Mouse (Mus musculus) lung, embryonic 14.5 days (tissue): ENCODE measurements around the gene Rab42. TPM values are rescaled to one million over a fixed set of nuclear protein-coding genes. Genes with fewer than 3 reads are reported as not detected.

ENCODE experiments used
- ATAC-seq: fragments of 200-750 bp; cut with Nextera tagmentation; 2 replicates; pipeline ENCODE4 v1.8.0; 2017; ENCODE audit warnings: mild to moderate bottlenecking, moderate TSS enrichment, moderate library complexity; ENCODE audit not compliant: insufficient read depth
- DNase-seq: peaks from one replicate; pipeline ENCODE4 v3.0.0-alpha.2; 2015
- H3K27ac ChIP-seq: fragments of 300-500 bp; sonication (generic); 2 replicates; pipeline ENCODE4 v1.5.1; 2014; ENCODE audit warnings: low read depth, mild to moderate bottlenecking, moderate library complexity
- H3K27me3 ChIP-seq: fragments of 300-500 bp; sonication (generic); 2 replicates; pipeline ENCODE4 v1.6.1; 2014; ENCODE audit warnings: low read length, control low read depth; ENCODE audit not compliant: insufficient read depth
- H3K36me3 ChIP-seq: fragments of 300-500 bp; sonication (generic); 2 replicates; pipeline ENCODE4 v1.6.1; 2014; ENCODE audit warnings: control low read depth; ENCODE audit not compliant: insufficient read depth
- H3K4me1 ChIP-seq: fragments of 300-500 bp; sonication (generic); 2 replicates; pipeline ENCODE4 v1.6.1; 2014; ENCODE audit warnings: antibody characterized with exemption, control low read depth; ENCODE audit not compliant: insufficient read depth
- H3K4me2 ChIP-seq: fragments of 300-500 bp; sonication (generic); 2 replicates; pipeline ENCODE4 v1.6.1; 2014; ENCODE audit warnings: mild to moderate bottlenecking
- H3K4me3 ChIP-seq: fragments of 300-500 bp; sonication (generic); 2 replicates; pipeline ENCODE4 v1.5.1; 2014; ENCODE audit warnings: low read depth, low read length
- H3K9ac ChIP-seq: fragments of 300-500 bp; sonication (generic); 2 replicates; pipeline ENCODE4 v1.6.1; 2014
- H3K9me3 ChIP-seq: fragments of 300-500 bp; sonication (generic); 2 replicates; pipeline ENCODE4 v1.6.1; 2016; ENCODE audit warnings: low read depth, low read length, control low read depth
- CTCF ChIP-seq: IDR thresholded peaks from 2 replicates; pipeline ENCODE4 v1.5.1; 2016; ENCODE audit warnings: antibody characterized with exemption, low read depth
- WGBS: fragments of 180-500 bp; shearing (Covaris S2); extraction: QIAGEN DNeasy Blood & Tissue Kit; methylation state at CpG from one replicate; pipeline ENCODE4 v1.1.7; 2014; 5-methylcytosine and 5-hydroxymethylcytosine counted together
- polyA plus RNA-seq: library from polyadenylated mRNA; unstranded; fragments of >200 nt; fragmentation: Nextera tagmentation; extraction: Ambion mirVana; gene quantifications from 2 replicates; pipeline ENCODE4 v1.2.1, GENCODE M21; 2014

Rab42 gene
- polyA plus RNA-seq, 1 experiment from 2014 or later, result 1.9 TPM

DNA sequence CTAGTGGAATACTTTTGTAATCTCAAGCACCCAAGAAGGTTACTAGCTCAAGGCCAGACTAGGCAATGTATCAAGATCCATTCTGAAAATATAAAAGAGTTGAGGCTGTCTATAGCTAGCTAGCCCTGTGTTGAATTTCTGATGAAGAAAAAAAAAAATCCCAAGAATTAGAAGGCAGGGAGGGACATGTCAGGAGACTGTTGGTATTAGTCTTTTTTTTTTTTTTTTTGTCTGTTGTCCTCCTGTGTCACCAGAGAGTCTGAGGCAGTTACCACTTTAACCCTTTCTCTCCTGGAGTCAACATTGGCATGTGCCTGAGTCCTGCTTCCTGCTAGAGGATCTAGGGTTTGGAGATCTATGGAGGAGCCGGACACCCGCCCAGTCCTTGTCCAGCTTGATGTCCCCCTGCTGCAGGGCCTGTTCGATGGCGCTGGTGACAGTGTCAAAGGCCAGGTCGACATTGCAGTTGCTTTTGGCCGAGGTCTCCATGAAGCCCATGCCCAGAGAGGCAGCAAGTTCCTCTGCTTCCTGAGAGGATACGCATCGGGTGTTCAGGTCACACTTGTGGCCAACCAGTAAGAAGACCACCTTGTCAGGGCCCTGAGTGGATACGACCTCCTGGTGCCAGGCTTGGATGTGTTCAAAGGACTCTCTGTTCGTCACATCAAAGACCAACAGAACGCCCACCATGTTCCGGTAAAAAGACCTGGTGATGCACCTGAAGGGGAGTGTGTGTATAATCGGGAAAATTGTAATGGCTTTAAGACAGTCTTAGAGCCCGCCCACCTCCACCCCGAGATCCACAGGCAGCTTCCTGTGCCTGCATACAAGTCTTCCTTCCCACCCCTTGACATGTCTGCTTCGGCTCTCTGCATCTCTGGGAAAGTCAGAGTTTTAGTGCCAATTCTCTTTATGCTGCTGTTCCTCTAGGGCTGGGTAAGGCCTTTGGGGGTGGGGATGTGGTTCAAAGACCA lies 933 bp downstream of the Rab42 start:
- ATAC-seq, result peak; percentile 15; the same call in 1 of the 2 replicates
- peak overlapping the region; percentile 56 for H3K9ac ChIP-seq
- peak overlapping the region; percentile 60; the same call in 1 of the 2 replicates for H3K27ac ChIP-seq
- 58% methylated on average over 16 of the region's 16 CpGs for WGBS
- DNase-seq, result peak; percentile 20
- H3K4me3 ChIP-seq, result peak overlapping the region; percentile 45
- peaks cover 5% of the 10 kb centered on the region; the same call in 1 of the 2 replicates for H3K4me1 ChIP-seq
- no peaks in the 10 kb centered on the region for H3K36me3 ChIP-seq
- no peak for TF ChIP-seq CTCF
- no peaks in the 10 kb centered on the region for H3K27me3 ChIP-seq
- peak overlapping the region; percentile 76 for H3K4me2 ChIP-seq
- H3K9me3 ChIP-seq, result no peaks in the 10 kb centered on the region

DNA sequence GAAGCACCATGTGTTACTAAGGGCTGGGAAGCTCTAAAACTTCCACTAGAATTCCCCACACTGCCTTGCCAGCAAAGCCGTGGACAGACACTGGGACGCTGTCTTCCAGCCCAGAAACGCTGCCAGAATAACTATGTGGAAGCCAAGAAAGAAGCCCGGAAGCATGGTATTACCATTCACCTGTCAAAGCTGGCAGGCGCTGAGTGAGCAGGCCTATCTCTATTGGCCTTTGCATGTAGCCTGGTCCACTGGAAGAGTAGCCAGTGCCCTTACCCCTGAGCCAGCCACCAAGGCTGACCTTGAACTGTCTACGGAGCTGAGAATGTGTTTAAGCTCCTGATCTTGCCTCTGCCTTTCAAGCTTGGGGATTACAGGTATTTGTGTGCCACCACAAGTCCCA lies 1.7 kb downstream of the Rab42 start:
- Histone ChIP-seq H3K36me3 (no peaks in the 10 kb centered on the region), H3K4me2 (no peak overlapping the region), H3K9me3 (no peaks in the 10 kb centered on the region), H3K9ac (no peak overlapping the region), H3K4me1 (peaks cover 5% of the 10 kb centered on the region; the same call in 1 of the 2 replicates), H3K4me3 (no peak overlapping the region), H3K27ac (no peak overlapping the region), H3K27me3 (no peaks in the 10 kb centered on the region)
- no peak for TF ChIP-seq CTCF
- DNase-seq (no peak), ATAC-seq (no peak)
- 73% methylated on average over 6 of the region's 6 CpGs for WGBS

DNA sequence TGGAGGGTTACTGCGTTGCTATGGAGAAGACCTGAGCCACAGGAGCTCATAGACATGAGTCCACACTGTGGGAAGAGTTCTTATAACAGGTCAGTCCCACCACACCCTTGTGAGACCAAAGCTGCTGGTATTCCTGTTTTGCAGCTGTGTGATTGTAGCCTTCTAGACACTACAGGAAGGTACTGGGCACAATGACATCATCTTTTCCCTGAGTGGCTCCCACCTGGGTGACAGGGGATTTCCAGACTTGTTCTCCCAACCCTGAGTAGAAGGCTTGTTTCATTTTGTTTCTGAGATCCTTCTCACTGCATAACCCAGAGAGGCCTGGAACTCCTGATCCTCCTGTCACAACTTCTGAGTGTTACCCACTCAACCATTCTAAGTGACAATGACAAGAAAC lies 3.3 kb downstream of the Rab42 start:
- no peaks in the 10 kb centered on the region for H3K9me3 ChIP-seq
- ATAC-seq (no peak), DNase-seq (no peak)
- H3K4me3 ChIP-seq, result no peak overlapping the region
- H3K4me2 ChIP-seq, result no peak overlapping the region
- 74% methylated on average over 1 of the region's 1 CpGs for WGBS
- H3K27ac ChIP-seq, result no peak overlapping the region
- no peaks in the 10 kb centered on the region for H3K36me3 ChIP-seq
- peaks cover 5% of the 10 kb centered on the region; the same call in 1 of the 2 replicates for H3K4me1 ChIP-seq
- TF ChIP-seq CTCF, result no peak
- H3K27me3 ChIP-seq, result no peaks in the 10 kb centered on the region
- no peak overlapping the region for H3K9ac ChIP-seq

DNA sequence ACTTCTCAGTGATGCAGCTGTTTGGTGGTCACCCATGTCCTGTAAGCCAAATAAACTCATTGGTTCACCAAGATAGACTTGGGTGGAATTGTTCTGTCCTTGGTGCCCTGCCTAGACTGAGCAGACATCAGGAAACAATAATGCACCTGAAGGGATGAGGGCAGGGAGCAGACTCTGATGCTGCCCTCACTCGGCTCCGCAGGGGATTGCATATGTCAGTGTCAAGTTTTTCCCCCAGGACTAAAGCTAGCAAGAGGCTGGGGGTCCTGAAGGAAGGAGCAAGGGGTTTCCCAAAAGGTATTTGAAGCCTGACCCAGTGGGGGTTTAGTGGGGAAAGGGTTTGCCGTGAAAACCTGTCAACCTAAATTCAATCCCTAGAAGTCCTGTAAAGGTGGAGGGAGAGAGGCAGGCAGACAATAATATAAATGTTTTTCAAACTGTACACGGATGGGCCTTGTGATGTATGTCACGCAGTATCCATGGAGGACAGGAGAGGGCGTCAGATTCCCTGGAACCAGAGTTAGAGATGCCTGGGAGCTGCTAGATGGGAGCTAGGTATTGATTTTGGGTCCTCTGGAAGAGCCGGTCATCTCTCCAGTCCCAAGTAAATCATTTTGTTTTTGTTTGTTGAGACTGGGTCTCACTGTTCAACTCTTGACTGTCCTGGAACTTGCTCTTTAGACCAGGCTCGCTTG lies 7.3 kb downstream of the Rab42 start:
- no peaks in the 10 kb centered on the region for H3K4me1 ChIP-seq
- H3K9ac ChIP-seq, result no peak overlapping the region
- no peak for DNase-seq
- peak; percentile 9; the same call in 1 of the 2 replicates for TF ChIP-seq CTCF
- H3K36me3 ChIP-seq, result peaks cover 29% of the 10 kb centered on the region
- H3K4me2 ChIP-seq, result no peak overlapping the region
- no peak overlapping the region for H3K27ac ChIP-seq
- H3K4me3 ChIP-seq, result no peak overlapping the region
- H3K27me3 ChIP-seq, result no peaks in the 10 kb centered on the region
- no peak for ATAC-seq
- 45% methylated on average over 8 of the region's 8 CpGs for WGBS
- no peaks in the 10 kb centered on the region for H3K9me3 ChIP-seq

DNA sequence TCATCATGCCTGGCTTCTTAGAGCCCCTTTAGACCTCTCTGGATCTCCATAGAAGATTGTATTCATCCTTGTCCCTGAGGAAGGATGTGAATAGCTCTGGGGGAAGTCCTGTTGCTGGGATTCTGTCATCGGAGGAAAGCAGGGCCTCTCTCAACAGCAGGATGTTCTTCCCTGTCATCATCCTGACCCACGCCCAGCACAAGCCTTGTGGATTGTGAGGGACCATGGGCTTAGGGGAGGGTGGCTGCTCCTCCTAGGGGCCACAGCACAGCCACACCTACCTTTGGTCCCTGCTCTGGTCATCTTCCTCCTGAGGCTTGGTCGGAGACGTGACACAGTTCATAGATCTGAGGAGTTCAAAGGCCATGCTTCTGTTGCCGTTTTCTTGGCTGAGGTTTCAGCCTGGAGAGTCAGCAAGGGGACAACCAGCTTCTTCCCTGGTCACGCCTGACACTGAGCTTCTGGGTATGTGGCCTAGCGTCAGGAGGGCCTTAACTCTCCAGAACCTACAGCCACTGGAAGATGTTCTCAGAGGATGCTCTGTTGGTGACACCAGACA lies 9.4 kb downstream of the Rab42 start:
- Histone ChIP-seq H3K27ac (no peak overlapping the region), H3K4me2 (no peak overlapping the region), H3K27me3 (no peaks in the 10 kb centered on the region), H3K9me3 (no peaks in the 10 kb centered on the region), H3K4me1 (no peaks in the 10 kb centered on the region), H3K9ac (no peak overlapping the region), H3K36me3 (peaks cover 35% of the 10 kb centered on the region), H3K4me3 (no peak overlapping the region)
- DNase-seq (no peak), ATAC-seq (no peak)
- WGBS, result 71% methylated on average over 7 of the region's 7 CpGs
- TF ChIP-seq CTCF, result no peak

DNA sequence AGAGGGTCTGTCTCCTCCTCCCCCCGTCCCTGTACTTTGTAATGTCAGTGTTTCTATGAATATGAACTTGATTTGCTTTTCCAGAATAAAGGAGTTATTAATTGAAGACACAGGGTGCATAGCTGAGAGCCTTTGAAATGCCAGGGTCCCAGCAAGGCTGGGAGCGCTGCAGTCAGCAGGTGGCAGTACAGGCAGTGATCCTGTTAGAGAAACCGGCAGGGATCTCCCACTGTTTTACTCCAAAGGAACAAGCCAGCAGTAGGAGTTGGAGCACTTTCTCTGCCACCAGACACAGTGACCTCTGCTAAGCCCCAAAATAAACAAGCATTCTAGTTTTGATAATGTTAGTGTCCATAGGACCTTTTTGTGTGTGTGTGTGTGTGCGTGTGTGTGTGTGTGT lies 10.2 kb downstream of the Rab42 start:
- ATAC-seq (no peak; the same call in 1 of the 2 replicates), DNase-seq (peak; percentile 77)
- WGBS, result 42% methylated on average over 4 of the region's 4 CpGs
- Histone ChIP-seq H3K27ac (no peak overlapping the region), H3K9ac (no peak overlapping the region), H3K4me1 (no peaks in the 10 kb centered on the region), H3K4me2 (no peak overlapping the region), H3K27me3 (no peaks in the 10 kb centered on the region), H3K36me3 (peaks cover 37% of the 10 kb centered on the region), H3K4me3 (no peak overlapping the region), H3K9me3 (no peaks in the 10 kb centered on the region)
- TF ChIP-seq CTCF, result peak; percentile 66
